Mouse (Mus musculus) subcutaneous adipose tissue, adult 2 months (tissue): Measurements from ENCODE around the gene Borcs6. TPM values are rescaled to one million over a fixed set of nuclear protein-coding genes. Genes with fewer than 3 reads are reported as not detected.

Source experiments
- polyA plus RNA-seq: library from polyadenylated mRNA; depleted of rRNA; stranded (reverse); fragments of >200 nt; gene quantifications from 2 replicates; pipeline ENCODE4 v1.2.3, GENCODE M21; 2012; ENCODE audit warnings: low replicate concordance; rRNA removed

Borcs6 gene
- 16.4 and 22.0 TPM in 2 replicates for polyA plus RNA-seq

GRCm38 (mm10) chr11:69059357-69059974 lies at the start of gene Borcs6:
Borcs6 (plus strand) TSS chr11:69059717.

GRCm38 (mm10) chr11:69015644-69016441 lies 43.7 kb upstream of the Borcs6 start, which contains the start of gene Ctc1:
Ctc1 (plus strand) TSS chr11:69015911.

GRCm38 (mm10) chr11:69045531-69046394 lies 13.8 kb upstream of the Borcs6 start, which contains the start of gene Aurkb:
Aurkb (plus strand) TSS chr11:69045647.

GRCm38 (mm10) chr11:69070590-69071222 lies 11.2 kb downstream of the Borcs6 start, which contains the start of gene Tmem107:
Tmem107 (plus strand) TSS chr11:69070806.

GRCm38 (mm10) chr11:69088103-69088855 lies 28.8 kb downstream of the Borcs6 start, which contains the start of gene Vamp2:
Vamp2 (plus strand) TSS chr11:69088490.

GRCm38 (mm10) chr11:69094697-69095429 lies 35.3 kb downstream of the Borcs6 start, which contains the start of gene Per1:
Per1 (plus strand) TSS chr11:69095217.

Other genes starting within 250 kb of the Borcs6 start
- gene Ndel1, start 187.9 kb upstream of the Borcs6 start, polyA plus RNA-seq, result 72.8 and 73.3 TPM in 2 replicates
- gene Rnf222, start 171.2 kb upstream of the Borcs6 start, polyA plus RNA-seq, result not detected in 2 replicates
- 1,054 and 2,025 TPM in 2 replicates for gene Rpl26, start 158.1 kb upstream of the Borcs6 start, polyA plus RNA-seq
- gene Odf4, start 132.6 kb upstream of the Borcs6 start, polyA plus RNA-seq, result 0.24 and 0.30 TPM in 2 replicates
- gene Arhgef15, start 102.2 kb upstream of the Borcs6 start, polyA plus RNA-seq, result 51.6 and 87.1 TPM in 2 replicates
- 56.5 and 113 TPM in 2 replicates for gene Slc25a35, start 91.6 kb upstream of the Borcs6 start, polyA plus RNA-seq
- 21.1 and 40.6 TPM in 2 replicates for gene Rangrf, start 84.5 kb upstream of the Borcs6 start, polyA plus RNA-seq
- gene Pfas, start 51.3 kb upstream of the Borcs6 start, polyA plus RNA-seq, result 10.0 and 25.2 TPM in 2 replicates
- gene Ctc1, start 43.8 kb upstream of the Borcs6 start, polyA plus RNA-seq, result 28.6 and 48.0 TPM in 2 replicates
- gene Aurkb, start 14.1 kb upstream of the Borcs6 start, polyA plus RNA-seq, result 4.3 and 22.5 TPM in 2 replicates
- 15.9 and 42.3 TPM in 2 replicates for gene Tmem107, start 11.1 kb downstream of the Borcs6 start, polyA plus RNA-seq
- 99.7 and 132 TPM in 2 replicates for gene Vamp2, start 28.8 kb downstream of the Borcs6 start, polyA plus RNA-seq
- gene Per1, start 35.5 kb downstream of the Borcs6 start, polyA plus RNA-seq, result 20.2 and 56.0 TPM in 2 replicates
- 0.14 and 0.26 TPM in 2 replicates for gene Hes7, start 60.7 kb downstream of the Borcs6 start, polyA plus RNA-seq
- 0.90 and 2.0 TPM in 2 replicates for gene 9130213A22Rik, start 62.9 kb downstream of the Borcs6 start, polyA plus RNA-seq
- 0.44 and 1.8 TPM in 2 replicates for gene Aloxe3, start 66.2 kb downstream of the Borcs6 start, polyA plus RNA-seq
- gene Alox12b, start 97.3 kb downstream of the Borcs6 start, polyA plus RNA-seq, result 0.06 TPM in 1 of 2 replicates, not detected in the other
- gene Alox8, start 138.1 kb downstream of the Borcs6 start, polyA plus RNA-seq, result not detected in 2 replicates
- gene Gucy2e, start 177.3 kb downstream of the Borcs6 start, polyA plus RNA-seq, result 0.01 TPM in 1 of 2 replicates, not detected in the other